Mouse (Mus musculus): ENCODE data around the gene Lexm. TPM values are rescaled to one million over a fixed set of nuclear protein-coding genes. Genes with fewer than 3 reads are reported as not detected.

Gene Lexm
- polyA plus RNA-seq, 1 experiment from 2014 or later, result 0.13 TPM

DNA sequence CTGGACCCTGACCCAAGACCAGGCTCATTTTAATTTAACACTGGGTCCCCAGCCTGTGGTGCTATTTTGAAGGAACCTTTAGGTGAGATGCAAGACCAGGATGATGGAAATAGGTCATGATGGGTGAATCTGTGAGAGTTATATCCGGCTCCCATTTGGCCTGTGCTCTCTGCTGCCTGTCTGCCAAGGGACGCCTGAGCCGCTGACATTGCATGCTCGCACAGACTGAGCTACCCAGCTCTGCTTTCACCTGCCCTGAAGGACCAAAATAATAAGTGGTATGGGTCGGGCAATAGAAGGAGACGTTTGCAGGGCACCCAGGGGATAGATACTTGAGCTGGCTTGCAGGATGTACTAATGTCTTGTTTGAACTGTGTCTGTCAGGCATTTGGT is 27.2 kb upstream of the Lexm start:
- H3K36me3 ChIP-seq, result no peaks in the 10 kb centered on the region
- H3K4me1 ChIP-seq (replicated peaks), result peaks cover 21% of the 10 kb centered on the region
- no peak overlapping the region for H3K4me2 ChIP-seq
- 73% methylated on average over 6 of the region's 6 CpGs for WGBS
- H3K4me3 ChIP-seq, result no peak overlapping the region
- no peak overlapping the region for H3K9ac ChIP-seq
- peaks cover 32% of the 10 kb centered on the region for H3K27me3 ChIP-seq
- no peaks in the 10 kb centered on the region for H3K9me3 ChIP-seq
- no peak for ATAC-seq (ENCODE audit: low read depth)
- H3K27ac ChIP-seq (replicated peaks), result peak overlapping the region; percentile 38; the same call in 1 of the 2 replicates

DNA sequence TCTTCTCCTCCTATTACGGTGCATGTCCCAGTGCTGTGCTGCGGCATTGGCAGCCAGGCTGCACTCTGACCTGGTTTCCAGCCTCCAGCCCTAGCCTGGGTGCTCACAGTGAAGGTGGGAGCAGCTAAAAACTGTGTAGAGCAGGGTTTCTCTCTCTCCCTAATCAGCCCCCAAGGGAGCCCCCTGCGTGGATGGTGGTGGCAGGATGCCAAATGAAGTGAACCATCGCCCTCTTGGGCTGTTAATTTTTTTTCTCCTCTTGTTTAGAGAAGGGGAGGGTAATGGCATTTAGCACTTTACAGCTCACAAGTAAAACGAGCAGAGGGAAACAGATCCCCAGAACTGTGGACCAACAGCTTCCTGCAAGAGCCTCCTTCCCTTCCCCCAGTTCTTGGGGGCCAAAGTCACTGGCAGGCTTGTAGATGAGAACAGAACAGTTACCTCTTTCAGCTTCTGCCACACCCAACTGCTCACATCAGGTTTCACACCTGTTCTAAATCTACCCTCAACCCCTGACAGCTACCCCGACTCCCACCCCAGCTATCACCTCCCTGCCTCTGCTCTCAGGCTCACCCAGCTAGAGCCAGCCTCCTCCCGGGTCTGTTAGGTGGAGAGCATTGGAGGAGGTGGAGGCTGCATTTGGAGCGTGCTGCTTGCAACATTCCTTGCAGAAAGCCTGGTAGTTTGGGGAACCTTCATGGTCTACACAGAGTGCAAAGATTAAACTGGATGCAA is 26.6 kb upstream of the Lexm start:
- WGBS, result 30% methylated on average over 8 of the region's 8 CpGs
- no peaks in the 10 kb centered on the region for H3K9me3 ChIP-seq
- H3K27me3 ChIP-seq, result peaks cover 27% of the 10 kb centered on the region
- H3K4me3 ChIP-seq, result no peak overlapping the region
- no peaks in the 10 kb centered on the region for H3K36me3 ChIP-seq
- H3K4me2 ChIP-seq, result 0 out of 2 replicates have a peak overlapping the region, but pooled peaks have one; percentile 1
- H3K27ac ChIP-seq (replicated peaks), result peak overlapping the region; percentile 38; the same call in 1 of the 2 replicates
- peaks cover 21% of the 10 kb centered on the region for H3K4me1 ChIP-seq (replicated peaks)
- H3K9ac ChIP-seq, result peak overlapping the region; percentile 41; the same call in 1 of the 2 replicates
- ATAC-seq (ENCODE audit: low read depth), result no peak; the same call in 1 of the 2 replicates

DNA sequence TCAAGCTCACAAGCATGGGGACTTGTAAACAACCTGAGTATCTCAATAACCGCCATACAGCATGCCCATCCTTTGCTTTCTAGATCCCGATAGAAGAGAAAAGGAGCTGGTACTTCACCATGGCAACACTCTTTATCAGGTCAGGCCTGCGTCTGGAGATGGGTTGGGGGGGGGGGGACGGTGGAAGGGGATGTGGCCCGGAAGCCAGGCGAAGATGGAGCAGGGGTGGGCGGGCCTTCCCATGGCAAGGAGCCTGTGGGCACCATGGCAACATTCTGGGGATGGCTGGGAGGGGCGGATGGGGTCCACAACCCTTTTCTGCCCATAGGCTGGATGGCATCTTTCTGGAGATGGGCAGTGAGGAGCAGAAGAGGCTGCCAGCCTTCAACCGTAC is 17.0 kb upstream of the Lexm start:
- Histone ChIP-seq H3K36me3 (no peaks in the 10 kb centered on the region), H3K4me3 (no peak overlapping the region), H3K27ac (replicated peaks) (peak overlapping the region; percentile 93), H3K4me1 (replicated peaks) (peaks cover 52% of the 10 kb centered on the region), H3K9me3 (no peaks in the 10 kb centered on the region), H3K4me2 (peak overlapping the region; percentile 32; the same call in 1 of the 2 replicates), H3K27me3 (no peaks in the 10 kb centered on the region), H3K9ac (peak overlapping the region; percentile 26; the same call in 1 of the 2 replicates)
- ATAC-seq (ENCODE audit: low read depth), result peak; percentile 17; the same call in 1 of the 2 replicates
- 35% methylated on average over 9 of the region's 9 CpGs for WGBS

DNA sequence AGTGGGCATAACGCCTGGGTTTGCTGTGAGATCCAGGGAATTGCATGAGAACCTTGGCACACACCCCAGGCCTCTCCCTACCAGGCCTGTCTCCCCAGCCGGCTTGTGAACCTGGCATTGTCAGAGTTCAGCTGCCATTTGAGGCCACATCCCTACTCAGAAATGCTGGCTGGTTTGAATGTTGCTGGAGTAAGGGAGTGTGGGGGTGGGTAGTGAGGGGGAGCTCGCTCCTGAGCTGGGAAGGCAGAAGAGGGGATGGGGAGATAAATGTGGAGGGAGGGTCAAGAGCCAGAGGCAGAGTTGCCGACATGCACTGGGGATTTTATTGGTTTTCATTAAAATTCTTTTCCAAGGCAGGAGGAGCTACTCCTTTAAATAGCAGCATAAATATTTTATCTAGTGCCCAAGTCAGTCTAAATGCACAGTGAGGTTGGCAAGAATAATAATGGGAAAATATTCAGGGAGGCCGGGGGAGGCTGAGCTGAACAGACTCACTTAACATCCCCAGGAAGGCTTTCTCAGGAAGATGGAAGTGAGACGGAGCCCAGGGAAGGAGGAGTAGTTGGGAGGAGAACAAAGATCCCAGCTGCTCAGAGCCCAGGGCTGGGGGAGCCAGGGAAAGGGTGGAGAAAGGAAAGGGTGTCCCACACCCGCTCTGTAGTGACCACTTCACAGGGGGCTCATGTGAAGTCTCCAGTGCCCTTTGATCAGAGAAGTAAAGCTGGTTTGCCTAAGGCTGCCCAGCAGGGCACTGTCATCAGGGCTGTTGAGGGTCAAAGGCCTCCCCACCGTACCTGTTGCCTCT is 16.4 kb upstream of the Lexm start:
- no peaks in the 10 kb centered on the region for H3K36me3 ChIP-seq
- ATAC-seq (ENCODE audit: low read depth), result peak; percentile 43
- WGBS, result 17% methylated on average over 8 of the region's 8 CpGs
- H3K9me3 ChIP-seq, result no peaks in the 10 kb centered on the region
- peaks cover 52% of the 10 kb centered on the region for H3K4me1 ChIP-seq (replicated peaks)
- peak overlapping the region; percentile 26; the same call in 1 of the 2 replicates for H3K9ac ChIP-seq
- H3K4me2 ChIP-seq, result peak overlapping the region; percentile 32; the same call in 1 of the 2 replicates
- H3K4me3 ChIP-seq, result no peak overlapping the region
- no peaks in the 10 kb centered on the region for H3K27me3 ChIP-seq
- H3K27ac ChIP-seq (replicated peaks), result peak overlapping the region; percentile 93

DNA sequence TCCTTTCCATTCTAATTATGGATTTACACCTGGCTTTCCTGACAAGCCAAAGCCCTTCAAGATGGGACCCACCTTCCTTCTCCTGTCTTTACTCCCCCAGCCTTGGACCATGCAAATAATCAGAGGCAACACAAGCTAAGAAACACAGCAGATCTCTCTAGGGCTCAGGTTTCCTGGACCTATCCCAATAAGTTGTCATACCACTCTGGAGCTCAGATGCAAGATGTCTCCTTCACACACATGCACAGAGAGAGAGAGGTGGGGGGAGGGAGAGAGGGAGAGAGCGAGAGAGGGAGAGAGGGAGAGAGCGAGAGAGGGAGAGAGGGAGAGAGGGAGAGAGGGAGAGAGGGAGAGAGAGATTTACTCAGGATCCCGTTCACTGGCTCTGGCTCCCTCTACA is 15.3 kb upstream of the Lexm start:
- Histone ChIP-seq H3K4me1 (replicated peaks) (peaks cover 58% of the 10 kb centered on the region), H3K9ac (0 out of 2 replicates have a peak overlapping the region, but pooled peaks have one; percentile 8), H3K27me3 (no peaks in the 10 kb centered on the region), H3K9me3 (no peaks in the 10 kb centered on the region), H3K4me3 (no peak overlapping the region), H3K27ac (replicated peaks) (peak overlapping the region; percentile 93), H3K36me3 (no peaks in the 10 kb centered on the region), H3K4me2 (no peak overlapping the region)
- no peak for ATAC-seq (ENCODE audit: low read depth)
- 50% methylated on average over 1 of the region's 3 CpGs for WGBS

DNA sequence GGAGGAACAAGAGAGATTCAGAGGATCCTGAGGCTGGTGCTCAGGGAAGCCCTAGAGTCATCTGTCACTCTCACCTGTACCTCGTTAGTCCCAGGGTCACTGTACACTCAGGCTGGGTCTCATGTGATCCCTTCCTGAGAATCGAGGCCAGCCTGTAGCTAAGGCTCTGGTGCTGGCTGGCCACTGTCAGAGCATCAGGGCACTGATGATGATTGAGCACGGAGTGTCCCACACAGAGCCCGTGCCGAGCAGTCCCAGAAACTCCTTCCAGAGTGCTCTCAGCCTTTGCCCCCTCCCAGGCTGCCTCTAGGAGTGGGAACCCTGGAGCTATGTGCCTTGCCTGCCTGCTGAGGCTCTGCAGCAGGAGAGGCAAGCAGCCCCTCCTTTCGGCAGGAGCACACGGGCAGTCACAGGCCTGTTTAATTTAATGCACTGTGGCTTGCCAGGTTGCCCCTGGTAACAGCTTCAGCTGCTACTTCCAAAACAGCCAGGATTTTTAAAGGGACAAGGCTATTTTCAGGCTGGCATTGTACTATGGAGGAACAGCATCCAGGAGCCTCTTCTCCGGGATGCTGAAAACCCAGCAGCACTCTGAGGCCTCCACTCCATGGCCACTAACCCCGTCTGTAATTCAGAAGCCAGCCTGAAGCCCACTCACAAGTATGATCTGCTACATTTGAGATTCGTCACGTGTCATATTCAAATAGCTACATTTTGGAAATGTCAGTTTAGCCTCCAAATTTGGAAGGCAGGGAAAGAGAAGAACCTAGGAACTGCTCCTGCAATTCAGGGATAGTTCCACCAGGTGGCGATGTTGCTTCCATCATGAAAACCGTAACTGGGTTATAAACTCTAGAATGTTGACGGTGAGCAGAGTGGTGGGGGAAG is 13.5 kb upstream of the Lexm start:
- Histone ChIP-seq H3K27me3 (no peaks in the 10 kb centered on the region), H3K36me3 (no peaks in the 10 kb centered on the region), H3K9me3 (no peaks in the 10 kb centered on the region), H3K4me2 (peak overlapping the region; percentile 20), H3K4me1 (replicated peaks) (peaks cover 66% of the 10 kb centered on the region), H3K27ac (replicated peaks) (peak overlapping the region; percentile 84), H3K9ac (peak overlapping the region; percentile 31), H3K4me3 (no peak overlapping the region)
- peak; percentile 82 for ATAC-seq (ENCODE audit: low read depth)
- 14% methylated on average over 14 of the region's 14 CpGs for whole genome bisulfite sequencing

DNA sequence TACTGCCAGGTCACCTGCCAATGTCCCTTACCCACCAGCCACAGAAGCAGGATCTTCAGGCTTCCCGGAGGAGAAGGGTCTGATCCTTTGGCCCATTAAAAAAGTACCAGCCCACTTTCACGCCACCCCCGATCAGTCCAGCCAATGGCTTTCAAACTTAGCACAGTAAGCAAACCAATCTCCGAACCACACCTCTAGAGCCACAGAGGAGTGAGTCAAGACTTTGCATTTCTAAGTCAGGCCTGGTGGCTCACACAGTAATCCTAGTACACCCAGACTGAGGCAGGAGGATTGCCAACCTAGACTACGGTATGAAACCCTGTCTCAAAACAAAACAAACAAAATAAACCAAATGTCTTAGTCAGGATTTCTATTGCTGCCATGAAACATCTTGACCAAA is 12.3 kb upstream of the Lexm start:
- H3K4me1 ChIP-seq (replicated peaks), result peaks cover 61% of the 10 kb centered on the region
- WGBS, result 76% methylated on average over 5 of the region's 5 CpGs

DNA sequence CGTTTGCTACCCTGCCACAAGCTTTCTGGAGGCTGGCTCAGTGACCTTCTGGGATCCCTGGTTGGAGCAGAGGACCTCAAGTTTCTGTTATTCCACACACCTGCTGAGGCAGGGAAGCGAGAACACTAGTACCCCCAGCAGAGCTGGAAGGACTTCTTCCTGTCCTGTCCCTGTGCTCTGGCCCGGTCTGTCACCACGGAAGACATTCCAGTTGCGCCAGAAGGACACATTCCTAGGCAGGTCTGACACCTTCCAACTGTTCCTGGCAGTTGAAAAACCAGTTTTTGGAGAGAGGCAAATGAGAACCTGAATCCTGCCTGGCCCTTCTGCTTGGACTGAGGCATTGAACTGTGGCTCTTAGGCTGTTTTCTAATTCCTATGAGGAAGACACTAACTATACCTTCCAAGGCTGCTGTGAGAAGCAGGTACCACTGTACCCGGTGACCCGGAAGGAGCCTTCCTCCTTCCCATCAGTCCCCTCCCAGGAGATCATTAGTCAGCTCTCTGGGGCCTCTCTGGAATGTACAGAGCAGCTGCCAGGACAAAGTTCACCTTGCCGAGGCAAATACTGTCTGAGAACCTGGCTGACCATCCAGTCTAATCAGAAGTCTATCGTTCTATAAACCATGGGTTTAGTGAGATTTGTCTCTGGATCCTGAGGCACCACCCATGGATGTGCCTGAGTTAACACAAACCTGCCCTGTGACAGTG is 11.8 kb upstream of the Lexm start:
- H3K9ac ChIP-seq, result no peak overlapping the region
- H3K4me2 ChIP-seq, result no peak overlapping the region
- 62% methylated on average over 9 of the region's 9 CpGs for WGBS
- H3K27ac ChIP-seq (replicated peaks), result no peak overlapping the region
- H3K36me3 ChIP-seq, result no peaks in the 10 kb centered on the region
- peaks cover 55% of the 10 kb centered on the region for H3K4me1 ChIP-seq (replicated peaks)
- ATAC-seq (ENCODE audit: low read depth), result no peak
- peaks cover 11% of the 10 kb centered on the region for H3K27me3 ChIP-seq
- no peak overlapping the region for H3K4me3 ChIP-seq
- no peaks in the 10 kb centered on the region for H3K9me3 ChIP-seq

More for the DNA sequence above, 12.3 kb upstream of the Lexm start:
- H3K27me3 ChIP-seq, result peaks cover 6% of the 10 kb centered on the region
- H3K4me3 ChIP-seq, result no peak overlapping the region
- no peaks in the 10 kb centered on the region for H3K9me3 ChIP-seq
- no peak overlapping the region for H3K27ac ChIP-seq (replicated peaks)
- ATAC-seq (ENCODE audit: low read depth), result no peak
- H3K9ac ChIP-seq, result no peak overlapping the region
- no peaks in the 10 kb centered on the region for H3K36me3 ChIP-seq
- no peak overlapping the region for H3K4me2 ChIP-seq

DNA sequence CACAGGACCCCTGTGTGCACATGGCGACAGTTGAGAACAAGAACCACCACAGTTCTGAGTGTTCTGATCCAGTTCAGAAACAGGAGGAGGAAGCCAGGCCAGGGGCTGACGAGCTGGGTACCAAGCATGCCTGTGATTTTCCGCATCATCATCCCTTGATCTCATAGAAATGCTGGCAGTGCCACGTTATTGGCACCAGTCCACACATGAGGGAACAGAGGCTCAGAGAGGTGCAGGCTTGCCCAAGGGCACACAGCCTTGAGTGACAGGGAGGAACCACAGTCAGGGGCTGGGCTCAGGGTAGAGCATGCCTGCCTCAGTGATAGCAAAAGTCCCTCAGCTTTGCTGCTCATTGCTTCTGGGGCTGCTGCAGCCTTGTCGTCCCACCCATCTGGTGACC is 10.8 kb upstream of the Lexm start:
- 80% methylated on average over 5 of the region's 5 CpGs for WGBS
- peaks cover 45% of the 10 kb centered on the region for H3K4me1 ChIP-seq (replicated peaks)

DNA sequence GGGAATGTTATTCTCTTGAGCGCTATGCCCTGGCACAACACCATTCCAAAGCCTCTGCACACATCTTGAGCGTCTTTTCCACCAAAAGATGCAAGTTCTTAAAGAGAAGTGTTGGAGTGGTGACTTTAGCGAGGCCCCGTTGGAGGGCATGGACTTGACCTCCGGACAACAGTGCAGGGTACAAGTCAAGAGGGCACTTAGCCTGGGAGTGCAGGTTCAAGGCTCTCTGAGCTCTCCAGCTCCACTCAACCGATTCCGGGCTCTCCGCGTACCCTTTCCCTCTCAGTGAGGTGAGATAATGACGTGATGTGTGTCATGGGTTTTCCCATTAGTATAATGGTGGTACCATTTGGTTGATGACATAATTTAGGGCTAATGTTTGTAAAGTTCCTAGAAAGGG is 7.2 kb upstream of the Lexm start:
- H3K4me2 ChIP-seq, result no peak overlapping the region
- H3K9ac ChIP-seq, result no peak overlapping the region
- H3K36me3 ChIP-seq, result no peaks in the 10 kb centered on the region
- H3K27me3 ChIP-seq, result peaks cover 39% of the 10 kb centered on the region
- no peak overlapping the region for H3K27ac ChIP-seq (replicated peaks)
- no peaks in the 10 kb centered on the region for H3K9me3 ChIP-seq
- peaks cover 16% of the 10 kb centered on the region for H3K4me1 ChIP-seq (replicated peaks)
- H3K4me3 ChIP-seq, result no peak overlapping the region
- no peak for ATAC-seq (ENCODE audit: low read depth)
- WGBS, result 88% methylated on average over 10 of the region's 10 CpGs

More for the DNA sequence above, 10.8 kb upstream of the Lexm start:
- no peaks in the 10 kb centered on the region for H3K36me3 ChIP-seq
- ATAC-seq (ENCODE audit: low read depth), result no peak
- no peaks in the 10 kb centered on the region for H3K9me3 ChIP-seq
- no peak overlapping the region for H3K27ac ChIP-seq (replicated peaks)
- no peak overlapping the region for H3K4me2 ChIP-seq
- H3K9ac ChIP-seq, result no peak overlapping the region
- H3K27me3 ChIP-seq, result peaks cover 21% of the 10 kb centered on the region
- H3K4me3 ChIP-seq, result no peak overlapping the region

DNA sequence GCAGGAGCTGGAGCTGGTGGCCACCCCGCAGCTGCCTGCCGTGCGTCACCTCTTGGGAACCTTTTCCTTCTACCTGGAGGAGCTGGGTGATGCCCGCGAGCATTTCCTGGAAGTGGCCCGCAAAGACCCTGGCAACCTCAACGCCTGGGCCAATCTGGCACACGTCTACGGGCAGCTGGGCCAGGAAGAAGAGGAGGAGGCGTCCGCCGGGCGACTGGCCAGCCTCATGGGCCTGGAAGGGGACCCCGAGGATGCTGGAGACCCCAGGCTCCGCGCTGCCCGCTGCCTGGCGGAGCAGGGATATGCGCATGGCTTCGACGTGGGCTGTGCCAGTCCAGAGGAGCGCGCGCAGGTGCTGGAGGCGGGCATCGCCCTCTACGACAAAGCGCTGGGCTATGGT is 5.7 kb upstream of the Lexm start:
- Histone ChIP-seq H3K27me3 (peaks cover 41% of the 10 kb centered on the region), H3K36me3 (no peaks in the 10 kb centered on the region), H3K9me3 (no peaks in the 10 kb centered on the region), H3K4me1 (replicated peaks) (peaks cover 16% of the 10 kb centered on the region), H3K9ac (no peak overlapping the region), H3K4me3 (no peak overlapping the region), H3K4me2 (no peak overlapping the region; the same call in 1 of the 2 replicates), H3K27ac (replicated peaks) (no peak overlapping the region)
- WGBS, result 34% methylated on average over 28 of the region's 28 CpGs
- no peak for ATAC-seq (ENCODE audit: low read depth)

All from neural tube, embryonic 13.5 days (tissue).